Mouse (Mus musculus): Measurements from ENCODE around the gene Olfr1205. TPM values are rescaled to one million over a fixed set of nuclear protein-coding genes. Genes with fewer than 3 reads are reported as not detected.

Olfr1205 gene
- not detected for total RNA-seq (2021)
- long read RNA-seq, experiment 1 = 0 reads
- long read RNA-seq, experiment 2 = 0 reads

- intact Hi-C loops (cut with DNase I) = no loop called here
- DNase-seq = no peak
Observed at GRCm38 (mm10) chr2:88829437-88829836, at the start of gene Olfr1205. Gene Olfr1205 (plus strand): TSS chr2:88829737.

GRCm38 (mm10) chr2:88792736-88793135 is 36.8 kb upstream of the Olfr1205 start, which contains the start of gene Olfr1201:
Gene Olfr1201 (plus strand): TSS chr2:88793036.
- DNase-seq = no peak
- intact Hi-C loops (cut with DNase I) = no loop called here

GRCm38 (mm10) chr2:88814196-88814595 is 15.3 kb upstream of the Olfr1205 start, which contains the start of gene Olfr1202:
Gene Olfr1202 (plus strand): TSS chr2:88814496.
- intact Hi-C loops (cut with DNase I) = no loop called here
- DNase-seq = no peak

- intact Hi-C loops (cut with DNase I) = no loop called here
- DNase-seq = no peak
Observed at GRCm38 (mm10) chr2:88838477-88838876, 8.9 kb downstream of the Olfr1205 start.

- intact Hi-C loops (cut with DNase I) = no loop called here
- DNase-seq = no peak
Observed at GRCm38 (mm10) chr2:88848992-88849391, 19.5 kb downstream of the Olfr1205 start, which contains the start of gene Olfr1204. Gene Olfr1204 (plus strand): TSS chr2:88849292.

GRCm38 (mm10) chr2:88862931-88863330 is 33.4 kb downstream of the Olfr1205 start, which contains the start of gene Olfr1206:
Gene Olfr1206 (plus strand): TSS chr2:88863231.
- no peak for DNase-seq
- intact Hi-C loops (cut with DNase I) = no loop called here

Other genes with a start within 250 kb of the Olfr1205 start
- gene Olfr1189, start 243.3 kb upstream of the Olfr1205 start, total RNA-seq (2021) = not detected
- not detected for gene Olfr1191-ps1, start 189.2 kb upstream of the Olfr1205 start, total RNA-seq (2021)
- gene Olfr1192-ps1, start 181.2 kb upstream of the Olfr1205 start, total RNA-seq (2021) = not detected
- gene Olfr1193, start 154.1 kb upstream of the Olfr1205 start, total RNA-seq (2021) = not detected
- not detected for gene Olfr1195, start 140.6 kb upstream of the Olfr1205 start, total RNA-seq (2021)
- not detected for gene Olfr1196, start 125.1 kb upstream of the Olfr1205 start, total RNA-seq (2021)
- gene Olfr1197, start 97.4 kb upstream of the Olfr1205 start, total RNA-seq (2021) = not detected
- gene Olfr1198, start 78.4 kb upstream of the Olfr1205 start, total RNA-seq (2021) = not detected
- gene Olfr1199, start 69.3 kb upstream of the Olfr1205 start, total RNA-seq (2021) = not detected
- not detected for gene Olfr1200, start 59.2 kb upstream of the Olfr1205 start, total RNA-seq (2021)
- gene Olfr1201, start 36.7 kb upstream of the Olfr1205 start, total RNA-seq (2021) = not detected
- not detected for gene Olfr1202, start 15.2 kb upstream of the Olfr1205 start, total RNA-seq (2021)
- not detected for gene Olfr1204, start 19.6 kb downstream of the Olfr1205 start, total RNA-seq (2021)
- gene Olfr1206, start 33.5 kb downstream of the Olfr1205 start, total RNA-seq (2021) = not detected
- gene Olfr1208, start 72.6 kb downstream of the Olfr1205 start, total RNA-seq (2021) = not detected
- not detected for gene Olfr1209, start 85.4 kb downstream of the Olfr1205 start, total RNA-seq (2021)
- gene Olfr1211, start 108.4 kb downstream of the Olfr1205 start, total RNA-seq (2021) = not detected
- gene Olfr1212, start 124.2 kb downstream of the Olfr1205 start, total RNA-seq (2021) = not detected
- gene Gm13762, start 150.5 kb downstream of the Olfr1205 start, total RNA-seq (2021) = not detected
- not detected for gene Olfr1214, start 162.9 kb downstream of the Olfr1205 start, total RNA-seq (2021)
- gene Olfr1215, start 177.2 kb downstream of the Olfr1205 start, total RNA-seq (2021) = not detected
- not detected for gene Olfr1216, start 188.6 kb downstream of the Olfr1205 start, total RNA-seq (2021)
- not detected for gene Olfr1217, start 202.3 kb downstream of the Olfr1205 start, total RNA-seq (2021)
- gene Olfr1218, start 231.4 kb downstream of the Olfr1205 start, total RNA-seq (2021) = not detected